Mouse (Mus musculus): ENCODE results near the gene D6Ertd527e. TPM values are rescaled to one million over a fixed set of nuclear protein-coding genes. Genes with fewer than 3 reads are reported as not detected.

D6Ertd527e gene
- total and polyA plus RNA-seq, 2 experiments from 2014 or later, result 0.10 to 0.42 TPM

DNA sequence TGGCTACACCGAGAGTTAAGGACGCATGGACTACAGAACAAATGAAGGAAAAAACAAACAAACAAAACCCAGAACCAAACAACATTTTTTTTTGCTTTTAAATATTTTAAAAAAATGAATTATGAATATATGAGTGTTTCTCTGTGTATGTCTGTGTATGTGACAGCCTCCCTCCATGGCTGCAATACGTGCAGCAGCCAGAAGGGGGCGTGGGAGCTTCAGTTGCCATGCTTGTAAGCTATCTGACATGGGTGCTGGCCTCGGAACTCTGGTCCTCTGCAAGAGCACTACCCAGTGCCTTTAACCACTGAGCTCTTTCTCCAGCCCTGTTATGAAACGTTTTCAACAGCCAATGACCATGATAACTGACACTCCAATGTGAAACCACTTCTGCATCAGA is 16.1 kb downstream of the D6Ertd527e start:
- H3K4me3 ChIP-seq (ENCODE audit: low read length), result no peak overlapping the region
- no peak for DNase-seq (ENCODE audit: low spot score)
- no peak overlapping the region for H3K27ac ChIP-seq
- TF ChIP-seq CTCF (IDR thresholded peaks at IDR 0.05; ENCODE audit: low read depth), result peak; percentile 30; the same call in 1 of the 2 replicates
- H3K4me2 ChIP-seq (ENCODE audit: low read depth, low read length), result no peak overlapping the region
- no peak overlapping the region for H3K9ac ChIP-seq (replicated peaks; ENCODE audit: low read length)
- no peaks in the 10 kb centered on the region for H3K27me3 ChIP-seq (ENCODE audit: insufficient read depth, low read length)
- H3K9me3 ChIP-seq (ENCODE audit: low read length), result no peaks in the 10 kb centered on the region
- H3K36me3 ChIP-seq (ENCODE audit: insufficient read depth, low read length), result no peaks in the 10 kb centered on the region
- no peak for ATAC-seq
- 88% methylated on average over 6 of the region's 6 CpGs for WGBS
- no peaks in the 10 kb centered on the region for H3K4me1 ChIP-seq (ENCODE audit: insufficient read depth, low read length)

DNA sequence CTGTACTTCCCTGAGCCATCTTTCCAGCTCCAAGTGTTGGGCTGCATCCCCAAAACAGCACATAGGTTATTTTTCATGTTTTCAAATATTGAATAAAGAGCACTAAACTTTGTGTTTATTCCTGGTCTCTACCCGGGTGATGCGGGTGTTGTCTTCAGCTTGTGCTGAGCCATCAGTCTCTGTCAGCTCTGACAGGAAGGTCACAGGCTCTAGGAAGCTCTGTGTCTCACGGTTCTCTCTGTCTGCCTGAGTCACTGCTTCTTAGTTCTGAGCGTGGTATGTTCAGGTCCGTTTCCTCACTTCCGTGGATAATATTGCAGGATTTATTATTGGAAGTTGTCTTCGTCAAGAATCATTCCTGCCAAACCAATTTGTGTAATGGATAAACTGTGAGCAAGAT is 17.4 kb downstream of the D6Ertd527e start:
- 82% methylated on average over 7 of the region's 7 CpGs for WGBS
- Histone ChIP-seq H3K4me2 (ENCODE audit: low read depth, low read length) (no peak overlapping the region), H3K9ac (replicated peaks; ENCODE audit: low read length) (no peak overlapping the region), H3K9me3 (ENCODE audit: low read length) (no peaks in the 10 kb centered on the region), H3K36me3 (ENCODE audit: insufficient read depth, low read length) (no peaks in the 10 kb centered on the region), H3K4me1 (ENCODE audit: insufficient read depth, low read length) (no peaks in the 10 kb centered on the region), H3K27me3 (ENCODE audit: insufficient read depth, low read length) (no peaks in the 10 kb centered on the region), H3K4me3 (ENCODE audit: low read length) (no peak overlapping the region), H3K27ac (no peak overlapping the region)
- TF ChIP-seq CTCF (IDR thresholded peaks at IDR 0.05; ENCODE audit: low read depth), result no peak
- ATAC-seq, result no peak
- no peak for DNase-seq (ENCODE audit: low spot score)

DNA sequence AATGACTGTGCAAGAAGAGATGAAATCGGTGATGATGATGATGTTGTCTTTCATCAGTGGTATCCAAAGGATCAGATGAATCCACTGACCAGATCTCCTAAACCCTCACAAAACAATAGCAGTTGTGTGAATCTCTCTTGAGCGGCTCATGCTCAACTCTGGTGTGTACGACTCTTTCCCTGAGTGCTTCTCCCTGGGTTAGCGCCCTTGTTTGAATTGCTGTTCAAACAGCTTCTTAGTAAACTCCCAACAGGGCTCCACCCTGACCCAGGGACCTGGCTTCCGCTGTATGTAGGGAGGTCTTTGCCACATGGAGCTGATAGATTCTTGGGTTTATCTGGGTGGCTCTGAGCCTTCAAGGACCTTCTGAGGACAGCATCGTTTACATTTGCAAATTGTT is 18.9 kb downstream of the D6Ertd527e start:
- no peak for TF ChIP-seq CTCF (IDR thresholded peaks at IDR 0.05; ENCODE audit: low read depth)
- H3K4me3 ChIP-seq (ENCODE audit: low read length), result no peak overlapping the region
- H3K27ac ChIP-seq, result no peak overlapping the region
- 89% methylated on average over 6 of the region's 6 CpGs for WGBS
- DNase-seq (ENCODE audit: low spot score) (no peak), ATAC-seq (no peak)
- no peaks in the 10 kb centered on the region for H3K27me3 ChIP-seq (ENCODE audit: insufficient read depth, low read length)
- no peak overlapping the region for H3K9ac ChIP-seq (replicated peaks; ENCODE audit: low read length)
- H3K4me2 ChIP-seq (ENCODE audit: low read depth, low read length), result no peak overlapping the region
- H3K9me3 ChIP-seq (ENCODE audit: low read length), result no peaks in the 10 kb centered on the region
- H3K4me1 ChIP-seq (ENCODE audit: insufficient read depth, low read length), result no peaks in the 10 kb centered on the region
- H3K36me3 ChIP-seq (ENCODE audit: insufficient read depth, low read length), result no peaks in the 10 kb centered on the region

DNA sequence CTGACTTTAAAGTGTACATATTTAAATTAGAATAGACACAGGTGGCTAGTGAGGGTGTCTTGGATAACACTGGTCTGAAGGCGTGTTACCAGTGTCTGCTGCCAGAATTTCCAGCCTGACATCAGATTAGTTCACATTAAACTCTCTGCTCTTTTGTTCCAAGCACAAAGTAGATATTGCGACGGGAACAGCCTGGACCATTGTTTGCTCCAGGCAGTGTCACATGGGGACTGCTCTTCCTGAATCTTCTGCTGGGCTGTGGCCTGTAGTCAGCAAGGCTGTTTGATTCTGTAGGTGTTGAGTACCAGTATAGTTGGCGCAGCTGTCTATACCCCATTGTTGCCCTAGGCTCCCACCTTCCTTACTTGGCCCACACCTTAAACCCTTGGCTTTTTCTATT is 19.4 kb downstream of the D6Ertd527e start:
- ATAC-seq, result no peak
- no peak for TF ChIP-seq CTCF (IDR thresholded peaks at IDR 0.05; ENCODE audit: low read depth)
- DNase-seq (ENCODE audit: low spot score), result no peak

GRCm38 (mm10) chr6:87127049-87127753 is 22.7 kb downstream of the D6Ertd527e start:
- no peak overlapping the region for H3K4me2 ChIP-seq (ENCODE audit: low read depth, low read length)
- no peak for TF ChIP-seq CTCF (IDR thresholded peaks at IDR 0.05; ENCODE audit: low read depth)
- no peak for ATAC-seq
- DNase-seq (ENCODE audit: low spot score), result no peak
- no peak overlapping the region for H3K9ac ChIP-seq (replicated peaks; ENCODE audit: low read length)
- H3K4me1 ChIP-seq (ENCODE audit: insufficient read depth, low read length), result no peaks in the 10 kb centered on the region
- H3K27me3 ChIP-seq (ENCODE audit: insufficient read depth, low read length), result no peaks in the 10 kb centered on the region
- no peak overlapping the region for H3K4me3 ChIP-seq (ENCODE audit: low read length)
- H3K9me3 ChIP-seq (ENCODE audit: low read length), result no peaks in the 10 kb centered on the region
- H3K27ac ChIP-seq, result no peak overlapping the region
- WGBS, result 71% methylated on average over 8 of the region's 8 CpGs
- no peaks in the 10 kb centered on the region for H3K36me3 ChIP-seq (ENCODE audit: insufficient read depth, low read length)

More for the DNA sequence above, 19.4 kb downstream of the D6Ertd527e start:
- H3K4me2 ChIP-seq (ENCODE audit: low read depth, low read length), result no peak overlapping the region
- H3K36me3 ChIP-seq (ENCODE audit: insufficient read depth, low read length), result no peaks in the 10 kb centered on the region
- H3K9ac ChIP-seq (replicated peaks; ENCODE audit: low read length), result no peak overlapping the region
- WGBS, result 83% methylated on average over 4 of the region's 4 CpGs
- no peaks in the 10 kb centered on the region for H3K27me3 ChIP-seq (ENCODE audit: insufficient read depth, low read length)
- no peak overlapping the region for H3K4me3 ChIP-seq (ENCODE audit: low read length)
- no peaks in the 10 kb centered on the region for H3K4me1 ChIP-seq (ENCODE audit: insufficient read depth, low read length)
- H3K9me3 ChIP-seq (ENCODE audit: low read length), result no peaks in the 10 kb centered on the region
- H3K27ac ChIP-seq, result no peak overlapping the region

GRCm38 (mm10) chr6:87129861-87130260 is 25.3 kb downstream of the D6Ertd527e start:
- no peaks in the 10 kb centered on the region for H3K36me3 ChIP-seq (ENCODE audit: insufficient read depth, low read length)
- no peak overlapping the region for H3K4me3 ChIP-seq (ENCODE audit: low read length)
- WGBS, result 89% methylated on average over 8 of the region's 8 CpGs
- no peak overlapping the region for H3K27ac ChIP-seq
- ATAC-seq (no peak), DNase-seq (ENCODE audit: low spot score) (no peak)
- no peak for TF ChIP-seq CTCF (IDR thresholded peaks at IDR 0.05; ENCODE audit: low read depth)
- no peaks in the 10 kb centered on the region for H3K4me1 ChIP-seq (ENCODE audit: insufficient read depth, low read length)
- no peak overlapping the region for H3K4me2 ChIP-seq (ENCODE audit: low read depth, low read length)
- H3K27me3 ChIP-seq (ENCODE audit: insufficient read depth, low read length), result no peaks in the 10 kb centered on the region
- no peaks in the 10 kb centered on the region for H3K9me3 ChIP-seq (ENCODE audit: low read length)
- no peak overlapping the region for H3K9ac ChIP-seq (replicated peaks; ENCODE audit: low read length)

- no peak overlapping the region for H3K4me3 ChIP-seq (ENCODE audit: low read length)
- 95% methylated on average over 7 of the region's 7 CpGs for WGBS
- no peak for TF ChIP-seq CTCF (IDR thresholded peaks at IDR 0.05; ENCODE audit: low read depth)
- no peaks in the 10 kb centered on the region for H3K4me1 ChIP-seq (ENCODE audit: insufficient read depth, low read length)
- H3K9me3 ChIP-seq (ENCODE audit: low read length), result no peaks in the 10 kb centered on the region
- ATAC-seq (no peak), DNase-seq (ENCODE audit: low spot score) (no peak)
- H3K36me3 ChIP-seq (ENCODE audit: insufficient read depth, low read length), result no peaks in the 10 kb centered on the region
- no peak overlapping the region for H3K27ac ChIP-seq
- no peak overlapping the region for H3K9ac ChIP-seq (replicated peaks; ENCODE audit: low read length)
- H3K27me3 ChIP-seq (ENCODE audit: insufficient read depth, low read length), result no peaks in the 10 kb centered on the region
- H3K4me2 ChIP-seq (ENCODE audit: low read depth, low read length), result no peak overlapping the region
These were observed 26.1 kb downstream of the D6Ertd527e start for GRCm38 (mm10) chr6:87130628-87131027.
